15 mouse cellular contexts compared by ENCODE assay signal in the genomic region with DNA sequence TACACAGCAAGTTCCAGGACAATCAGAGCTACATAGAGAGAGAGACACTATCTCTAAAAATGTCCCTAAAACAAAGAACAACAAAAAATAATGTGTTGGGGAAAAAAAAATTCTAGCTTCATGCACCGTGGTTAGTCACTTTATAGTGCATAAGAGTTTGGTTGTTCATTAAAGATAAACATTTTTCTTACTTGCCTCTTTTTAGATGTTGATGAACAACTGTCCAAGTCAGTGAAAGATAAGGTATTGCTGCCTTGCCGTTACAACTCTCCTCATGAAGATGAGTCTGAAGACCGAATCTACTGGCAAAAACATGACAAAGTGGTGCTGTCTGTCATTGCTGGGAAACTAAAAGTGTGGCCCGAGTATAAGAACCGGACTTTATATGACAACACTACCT. TPM values are rescaled to one million over a fixed set of nuclear protein-coding genes. Genes with fewer than 3 reads are reported as not detected.
"Had no signal": no experiment of that assay in that cellular context is flagged by ENCODE, and none has a peak within 500 bp of the region (broad histone marks: within the 10 kb centered on the region; RNA-seq: fewer than 3 reads in every experiment).

No protein-coding gene starts in this region.

- H3K27ac ChIP-seq: liver, embryonic 15.5 days; midbrain, embryonic 13.5 days; midbrain, embryonic 15.5 days; neural tube, embryonic 12.5 days; stomach, embryonic 15.5 days; stomach, postnatal 0 days had no signal

- ATAC-seq: midbrain, embryonic 13.5 days; midbrain, embryonic 15.5 days had no signal

- H3K9me3 ChIP-seq: liver, embryonic 15.5 days; midbrain, embryonic 13.5 days; midbrain, embryonic 15.5 days; neural tube, embryonic 12.5 days; stomach, embryonic 15.5 days had no signal

- H3K9ac ChIP-seq: liver, embryonic 15.5 days; lung, embryonic 14.5 days; midbrain, embryonic 13.5 days; midbrain, embryonic 15.5 days; neural tube, embryonic 12.5 days; stomach, embryonic 15.5 days had no signal

- H3K27me3 ChIP-seq: liver, embryonic 15.5 days; midbrain, embryonic 15.5 days; neural tube, embryonic 12.5 days; stomach, embryonic 15.5 days had no signal

- H3K36me3 ChIP-seq: liver, embryonic 15.5 days; midbrain, embryonic 13.5 days; midbrain, embryonic 15.5 days; neural tube, embryonic 12.5 days; stomach, embryonic 15.5 days had no signal

- DNase-seq: lung, adult 18-20 months; lung, embryonic 14.5 days; lung, postnatal 10 days; lung, postnatal 4 days; right cerebral cortex, postnatal 14 days; thymus, adult 2 months; thymus, postnatal 25 days; thymus, postnatal 4 days had no signal

- H3K4me2 ChIP-seq: liver, embryonic 15.5 days; lung, embryonic 14.5 days; midbrain, embryonic 13.5 days; midbrain, embryonic 15.5 days; neural tube, embryonic 12.5 days; stomach, embryonic 15.5 days had no signal

- H3K4me3 ChIP-seq: liver, embryonic 15.5 days; midbrain, embryonic 13.5 days; midbrain, embryonic 15.5 days; neural tube, embryonic 12.5 days; stomach, embryonic 15.5 days had no signal

RNA-seq across cellular contexts. Expression of a gene that starts 40.7 kb away (rescaled TPM):
- total RNA-seq: monocyte, adult 5-6 weeks had no signal
